Mouse (Mus musculus): ENCODE measurements around the gene Patl2.
"Not testable (repeated sequence)": the region's sequence is repeated elsewhere in the genome, so short reads cannot be mapped to it uniquely, and the experiment has no call there.

Gene Patl2

DNA sequence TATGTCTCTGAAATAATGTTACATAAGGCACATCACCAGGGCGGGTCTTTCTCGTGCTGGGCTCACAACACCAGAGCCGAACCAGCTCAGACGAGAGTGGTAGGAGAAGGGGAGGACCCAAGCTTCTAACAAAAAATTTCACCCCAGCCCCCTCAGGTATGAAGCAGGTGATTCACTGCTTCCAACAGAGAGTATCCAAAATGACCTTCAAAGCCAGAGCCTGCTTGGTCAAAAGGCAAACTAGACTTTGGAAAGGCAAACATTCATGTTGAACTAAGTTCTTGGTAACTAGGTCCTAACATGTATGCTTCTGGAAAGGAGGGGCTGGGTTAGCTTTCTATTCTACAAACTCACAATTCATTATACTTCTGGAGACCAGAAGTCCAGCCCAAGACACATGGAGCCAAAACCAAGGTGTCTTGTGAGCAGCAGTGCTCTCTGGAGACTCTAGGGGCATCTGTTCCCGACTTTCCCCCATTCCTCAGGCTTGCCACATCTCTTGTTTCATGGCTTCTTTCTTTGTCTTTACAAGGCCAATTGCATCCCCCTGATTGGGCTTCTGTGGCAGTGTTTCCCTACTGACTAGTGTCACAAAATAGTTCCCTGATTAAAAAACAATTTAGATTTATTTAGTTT is 44.5 kb downstream of the Patl2 start:
- DNase-seq, result no peak

- no peak for DNase-seq
Observed at GRCm38 (mm10) chr2:122140815-122141214, 45.2 kb downstream of the Patl2 start.

GRCm38 (mm10) chr2:122137839-122138465 is 48.0 kb downstream of the Patl2 start:
- DNase-seq, result no peak

GRCm38 (mm10) chr2:122132618-122133017 is 53.4 kb downstream of the Patl2 start:
- DNase-seq, result no peak

GRCm38 (mm10) chr2:122132078-122132477 is 53.9 kb downstream of the Patl2 start:
- DNase-seq, result no peak

- DNase-seq, result no peak
Observed at GRCm38 (mm10) chr2:122127635-122128034, 58.4 kb downstream of the Patl2 start.

- DNase-seq, result no peak
Observed at GRCm38 (mm10) chr2:122126765-122127347, 59.1 kb downstream of the Patl2 start.

DNA sequence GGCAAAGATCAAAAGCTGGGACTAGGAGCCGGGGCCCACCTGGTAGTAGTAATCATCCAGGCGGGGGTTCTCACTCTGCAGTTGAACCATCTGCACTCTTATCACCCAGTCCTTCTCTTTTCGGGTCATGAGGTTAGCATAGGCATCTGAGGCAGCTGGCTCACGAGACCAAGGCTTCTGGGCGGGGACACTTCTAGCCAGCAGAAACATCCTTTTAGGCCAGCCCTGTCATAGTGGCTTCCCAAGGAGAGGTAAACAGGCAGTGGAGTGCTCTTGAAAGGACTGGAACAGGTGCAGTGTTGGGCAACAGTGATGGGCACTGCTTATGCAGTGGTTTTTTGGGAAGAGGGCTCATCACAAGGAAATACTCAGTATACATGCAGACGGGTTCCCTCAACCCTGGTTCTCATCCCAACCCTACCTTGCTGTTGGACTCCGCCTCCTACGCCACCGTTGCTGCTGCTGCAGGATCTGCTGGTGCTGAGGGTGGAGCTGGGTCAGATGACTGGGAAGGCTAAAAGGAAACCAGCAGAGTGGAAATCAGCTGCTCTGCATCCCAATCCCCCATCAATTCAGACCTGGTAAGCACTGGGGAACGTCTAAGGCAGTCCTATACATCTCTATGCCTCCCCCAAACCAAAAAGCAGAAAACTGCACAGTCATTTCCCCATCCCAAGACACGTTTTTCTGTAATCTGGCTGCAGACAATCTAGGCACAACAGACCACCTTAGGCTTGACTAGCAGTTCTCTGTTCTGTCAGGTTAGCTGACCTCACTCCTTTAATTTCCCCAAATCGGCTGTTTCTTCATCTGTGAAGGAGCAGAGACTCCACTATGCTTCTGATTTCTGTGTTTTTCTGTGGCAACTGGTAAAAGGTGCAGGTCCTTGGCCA is 60.1 kb downstream of the Patl2 start:
- no peak for DNase-seq

DNA sequence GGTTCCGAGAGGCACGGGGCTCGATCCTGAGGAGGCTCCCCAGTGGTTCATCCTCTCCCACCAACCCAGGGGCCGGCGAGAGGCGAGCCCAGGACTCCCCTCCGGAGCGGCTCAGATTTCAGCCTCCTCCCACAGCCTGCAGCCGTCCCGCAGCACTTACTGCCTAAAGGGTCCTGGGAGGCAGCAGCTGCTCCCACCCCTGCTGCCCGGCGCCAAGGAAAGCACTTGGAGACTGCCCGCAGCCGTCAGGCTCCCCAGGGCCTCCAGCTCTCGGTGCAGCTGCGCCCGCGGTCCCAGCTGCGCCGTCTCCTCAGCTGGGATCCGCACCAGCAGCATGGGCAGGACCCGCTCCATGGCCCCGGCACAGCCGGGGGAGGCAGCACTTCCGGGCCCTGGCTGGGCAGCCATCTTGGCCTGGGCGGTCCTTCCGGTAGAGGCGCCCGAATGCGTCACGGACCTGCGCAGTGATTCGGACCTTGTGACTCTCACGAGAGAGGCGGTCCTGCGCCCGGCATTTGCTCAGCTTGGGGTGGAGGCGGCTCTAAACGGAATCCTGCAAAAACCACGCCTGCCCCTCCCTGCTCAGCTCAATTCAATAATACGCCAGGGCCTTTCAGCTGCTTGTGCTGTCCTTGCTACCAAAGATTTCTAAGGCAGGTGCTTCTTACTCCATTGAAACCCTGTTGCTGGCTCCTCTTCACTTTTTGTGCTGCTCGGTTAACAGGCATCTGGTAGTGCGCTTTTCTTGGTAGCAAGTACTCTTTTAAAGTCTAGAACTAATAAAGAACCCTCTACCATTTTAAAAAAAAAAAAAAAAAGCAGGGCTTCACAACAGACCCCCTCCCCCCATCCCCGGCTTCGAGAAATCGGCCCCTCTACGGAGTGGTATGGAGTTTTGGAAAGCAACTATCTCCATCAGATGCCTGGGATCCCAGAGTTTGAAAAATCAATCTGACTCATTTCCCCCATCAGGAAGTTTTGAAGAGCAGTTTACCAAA is 67.7 kb downstream of the Patl2 start, which contains the start of gene Spg11:
TSS of gene Spg11 (minus strand) at position 426 of the 998 bp plus-strand sequence.
- DNase-seq, result peak; percentile 99

GRCm38 (mm10) chr2:122116888-122117287 is 69.1 kb downstream of the Patl2 start:
- no peak for DNase-seq

GRCm38 (mm10) chr2:122109714-122110113 is 76.3 kb downstream of the Patl2 start:
- peak; percentile 72 for DNase-seq

GRCm38 (mm10) chr2:122108101-122108500 is 77.9 kb downstream of the Patl2 start:
- no peak for DNase-seq

- DNase-seq, result peak; percentile 43
Observed at GRCm38 (mm10) chr2:122102070-122102469, 83.9 kb downstream of the Patl2 start.

DNA sequence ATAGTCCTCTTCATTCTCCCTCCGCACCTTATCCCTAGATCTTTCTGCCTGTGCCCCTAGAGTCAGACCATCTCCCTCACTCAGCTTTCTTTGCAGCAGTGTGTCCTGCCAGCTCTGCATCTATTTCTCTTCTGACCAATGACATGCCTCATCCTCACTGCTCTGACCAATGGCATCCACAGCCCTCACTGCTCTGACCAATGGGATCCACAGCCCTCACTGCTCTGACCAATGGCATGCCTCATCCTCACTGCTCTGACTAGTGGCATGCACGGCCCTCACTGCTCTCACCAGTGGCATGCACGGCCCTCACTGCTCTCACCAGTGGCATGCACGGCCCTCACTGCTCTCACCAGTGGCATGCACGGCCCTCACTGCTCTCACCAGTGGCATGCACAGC is 88.3 kb downstream of the Patl2 start:
- DNase-seq, result not testable (repeated sequence)

- DNase-seq, result no peak
Observed at GRCm38 (mm10) chr2:122093844-122094243, 92.1 kb downstream of the Patl2 start.

DNA sequence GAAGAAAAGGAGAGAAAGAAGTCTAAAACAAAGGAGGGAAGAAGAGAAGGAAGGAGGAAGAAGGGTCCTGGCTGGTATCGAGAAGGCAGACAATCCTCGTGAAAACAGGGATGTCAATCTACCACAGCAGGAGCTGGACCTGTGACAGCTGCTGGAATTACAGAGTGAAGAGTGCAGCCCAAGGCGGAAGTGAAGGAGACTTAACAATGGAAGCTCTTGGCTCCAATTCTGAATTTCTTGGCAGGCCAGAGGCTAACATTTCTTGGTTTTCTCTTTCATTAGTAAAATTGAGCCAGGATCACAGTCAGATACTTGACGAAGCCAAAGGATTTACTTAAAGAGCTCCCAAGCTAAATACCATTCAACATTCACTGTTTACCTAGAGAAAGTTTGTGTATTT is 99.5 kb downstream of the Patl2 start:
- peak; percentile 77 for DNase-seq

GRCm38 (mm10) chr2:122081728-122082456 is 104.1 kb downstream of the Patl2 start:
- peak; percentile 45 for DNase-seq
